Mouse (Mus musculus): ENCODE data around the gene Acot12. TPM values are rescaled to one million over a fixed set of nuclear protein-coding genes. Genes with fewer than 3 reads are reported as not detected.

Gene Acot12
- polyA plus RNA-seq, 1 experiment from 2014 or later, result not detected

DNA sequence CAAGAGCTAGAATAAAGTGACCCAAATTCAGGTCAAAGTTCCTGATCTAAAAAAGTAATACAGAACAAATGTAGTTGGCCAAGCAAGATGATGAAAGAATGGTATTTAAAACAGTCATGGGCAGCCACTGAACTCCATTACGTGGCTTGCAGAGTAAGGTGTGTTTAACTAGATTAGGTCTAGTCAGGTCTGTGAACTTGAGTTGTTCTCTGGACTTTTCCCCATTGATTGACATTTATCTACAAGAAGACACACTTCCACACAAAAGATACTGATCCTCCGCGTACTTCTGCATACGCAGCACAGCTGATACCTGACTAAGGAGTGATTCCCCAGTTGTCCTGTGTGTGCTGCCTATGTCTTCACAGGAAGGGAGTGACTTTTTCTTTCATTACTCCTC is 24.3 kb downstream of the Acot12 start:
- no peak overlapping the region for H3K4me3 ChIP-seq
- no peaks in the 10 kb centered on the region for H3K4me1 ChIP-seq
- H3K36me3 ChIP-seq (replicated peaks), result no peaks in the 10 kb centered on the region
- no peak for DNase-seq (ENCODE audit: extremely low spot score, low spot score)
- 94% methylated on average over 4 of the region's 4 CpGs for WGBS
- H3K9me3 ChIP-seq, result no peaks in the 10 kb centered on the region
- no peaks in the 10 kb centered on the region for H3K27me3 ChIP-seq (ENCODE audit: poor library complexity, severe bottlenecking)
- H3K27ac ChIP-seq, result no peak overlapping the region

DNA sequence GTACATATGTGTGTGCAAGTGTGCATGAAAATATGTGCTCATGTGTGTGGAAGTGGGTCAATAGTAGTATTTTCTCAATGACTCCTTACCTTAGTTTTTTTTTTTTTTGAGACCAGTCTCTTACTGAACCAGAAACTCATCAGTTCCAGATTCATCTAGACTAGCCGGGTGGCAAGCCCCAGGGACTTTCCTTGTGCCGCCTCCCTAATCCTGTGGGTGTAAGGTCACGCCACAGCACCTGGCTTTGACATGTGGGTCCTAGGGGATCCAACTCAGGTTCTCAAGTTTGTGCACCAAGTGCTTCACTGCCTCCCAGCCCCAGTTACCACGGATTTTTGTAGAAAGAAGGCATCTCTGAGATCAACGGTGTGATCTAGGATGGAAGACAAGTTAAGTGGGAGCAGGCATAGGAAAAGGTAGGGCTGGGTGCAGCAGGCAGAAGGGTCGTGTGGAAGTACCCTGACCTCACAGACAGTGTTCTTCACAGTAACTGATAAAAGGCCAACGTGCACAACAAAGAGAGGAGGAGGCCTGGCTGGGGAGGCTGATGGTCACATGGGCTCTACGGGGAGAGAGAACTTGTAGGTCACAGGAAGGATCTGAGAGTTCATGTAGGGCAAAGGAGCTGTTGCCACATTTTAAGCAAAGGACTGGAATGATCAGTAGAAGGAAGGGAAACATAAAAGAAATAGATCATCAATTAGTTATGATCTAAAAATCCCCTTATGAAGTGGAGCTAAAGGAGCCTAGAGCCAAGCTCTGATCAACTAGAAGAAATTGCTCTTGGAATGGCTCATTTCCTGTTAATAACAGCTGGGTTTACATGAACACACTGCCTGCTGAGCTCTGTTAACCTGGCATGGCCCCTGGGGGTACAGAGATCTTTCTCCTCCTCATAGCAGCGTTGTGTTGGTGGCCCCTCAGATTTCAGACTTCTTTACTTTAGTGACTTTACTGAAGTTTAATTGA is 27.7 kb downstream of the Acot12 start:
- DNase-seq (ENCODE audit: extremely low spot score, low spot score), result no peak
- WGBS, result 80% methylated on average over 9 of the region's 9 CpGs
- H3K27ac ChIP-seq, result no peak overlapping the region
- H3K4me3 ChIP-seq, result no peak overlapping the region
- no peaks in the 10 kb centered on the region for H3K27me3 ChIP-seq (ENCODE audit: poor library complexity, severe bottlenecking)
- no peaks in the 10 kb centered on the region for H3K9me3 ChIP-seq
- no peaks in the 10 kb centered on the region for H3K4me1 ChIP-seq
- H3K36me3 ChIP-seq (replicated peaks), result no peaks in the 10 kb centered on the region

DNA sequence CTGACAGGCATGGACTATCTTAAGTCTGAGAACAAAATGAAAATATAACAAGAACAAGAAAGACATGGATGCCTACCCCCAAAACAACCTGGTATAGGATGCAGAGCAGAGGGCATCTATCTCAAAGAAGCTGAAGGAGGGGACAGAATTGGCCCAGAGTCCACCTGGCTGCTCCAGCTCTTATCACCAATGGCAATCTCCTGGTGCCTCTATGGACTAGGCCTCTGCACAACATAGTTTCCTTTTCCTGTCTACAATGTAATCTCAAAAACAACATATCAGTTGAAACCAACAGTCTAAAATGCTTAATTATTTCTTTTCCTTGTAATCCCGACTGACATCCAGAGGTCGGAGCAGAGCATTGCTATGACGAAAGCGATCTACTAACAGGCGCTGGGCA is 36.8 kb downstream of the Acot12 start:
- H3K9me3 ChIP-seq, result no peaks in the 10 kb centered on the region
- no peaks in the 10 kb centered on the region for H3K27me3 ChIP-seq (ENCODE audit: poor library complexity, severe bottlenecking)
- H3K36me3 ChIP-seq (replicated peaks), result no peaks in the 10 kb centered on the region
- H3K4me3 ChIP-seq, result no peak overlapping the region
- WGBS, result 93% methylated on average over 5 of the region's 5 CpGs
- H3K4me1 ChIP-seq, result no peaks in the 10 kb centered on the region
- no peak overlapping the region for H3K27ac ChIP-seq
- no peak for DNase-seq (ENCODE audit: extremely low spot score, low spot score)

- H3K27ac ChIP-seq, result no peak overlapping the region
- no peaks in the 10 kb centered on the region for H3K27me3 ChIP-seq (ENCODE audit: poor library complexity, severe bottlenecking)
- H3K36me3 ChIP-seq (replicated peaks), result no peaks in the 10 kb centered on the region
- no peak overlapping the region for H3K4me3 ChIP-seq
- no peaks in the 10 kb centered on the region for H3K9me3 ChIP-seq
- no peaks in the 10 kb centered on the region for H3K4me1 ChIP-seq
- DNase-seq (ENCODE audit: extremely low spot score, low spot score), result no peak
These were observed 38.6 kb downstream of the Acot12 start for GRCm38 (mm10) chr13:91779892-91780291.

- Histone ChIP-seq H3K27me3 (ENCODE audit: poor library complexity, severe bottlenecking) (no peaks in the 10 kb centered on the region), H3K9me3 (no peaks in the 10 kb centered on the region), H3K4me1 (no peaks in the 10 kb centered on the region), H3K27ac (no peak overlapping the region), H3K4me3 (no peak overlapping the region), H3K36me3 (replicated peaks) (peaks cover 37% of the 10 kb centered on the region)
- WGBS, result 85% methylated on average over 1 of the region's 1 CpGs
- DNase-seq (ENCODE audit: extremely low spot score, low spot score), result no peak
These were observed 50.7 kb downstream of the Acot12 start for GRCm38 (mm10) chr13:91792035-91792434.

DNA sequence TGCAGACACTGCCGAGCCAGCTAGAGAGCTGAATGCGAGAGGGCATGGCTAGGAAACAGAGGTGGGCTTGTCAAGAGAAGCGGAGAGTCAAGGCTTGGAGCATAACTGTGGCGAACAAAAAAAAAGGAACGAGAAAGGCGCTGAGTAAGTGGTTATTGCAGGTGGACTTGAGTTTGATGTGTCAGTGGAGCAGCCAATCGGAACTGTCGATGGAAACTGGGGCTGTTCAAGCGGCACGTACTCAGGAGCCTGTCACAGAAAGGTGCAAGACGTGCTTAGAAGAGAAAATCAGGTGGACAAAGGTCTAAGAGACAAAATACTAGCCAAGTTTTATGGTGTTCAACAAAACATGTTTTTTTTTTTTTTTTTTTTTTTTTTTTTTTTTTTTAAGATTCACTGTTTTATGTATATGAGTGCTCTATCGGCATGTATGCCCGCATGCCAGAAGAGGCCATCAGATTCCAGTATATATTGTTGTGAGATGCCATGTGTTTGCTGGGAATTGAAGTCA is 53.7 kb downstream of the Acot12 start:
- DNase-seq (ENCODE audit: extremely low spot score, low spot score), result no peak
- H3K4me3 ChIP-seq, result no peak overlapping the region
- H3K9me3 ChIP-seq, result no peaks in the 10 kb centered on the region
- no peaks in the 10 kb centered on the region for H3K27me3 ChIP-seq (ENCODE audit: poor library complexity, severe bottlenecking)
- no peak overlapping the region for H3K27ac ChIP-seq
- 95% methylated on average over 13 of the region's 13 CpGs for WGBS
- H3K36me3 ChIP-seq (replicated peaks), result peaks cover 67% of the 10 kb centered on the region
- no peaks in the 10 kb centered on the region for H3K4me1 ChIP-seq

GRCm38 (mm10) chr13:91795593-91795992 is 54.3 kb downstream of the Acot12 start:
- Histone ChIP-seq H3K4me1 (no peaks in the 10 kb centered on the region), H3K36me3 (replicated peaks) (peaks cover 73% of the 10 kb centered on the region), H3K27me3 (ENCODE audit: poor library complexity, severe bottlenecking) (no peaks in the 10 kb centered on the region), H3K27ac (no peak overlapping the region), H3K9me3 (no peaks in the 10 kb centered on the region), H3K4me3 (no peak overlapping the region)
- WGBS, result 95% methylated on average over 10 of the region's 10 CpGs
- no peak for DNase-seq (ENCODE audit: extremely low spot score, low spot score)

- H3K9me3 ChIP-seq, result no peaks in the 10 kb centered on the region
- no peak overlapping the region for H3K27ac ChIP-seq
- H3K4me3 ChIP-seq, result no peak overlapping the region
- no peaks in the 10 kb centered on the region for H3K4me1 ChIP-seq
- peaks cover 77% of the 10 kb centered on the region for H3K36me3 ChIP-seq (replicated peaks)
- no peaks in the 10 kb centered on the region for H3K27me3 ChIP-seq (ENCODE audit: poor library complexity, severe bottlenecking)
- 91% methylated on average over 6 of the region's 6 CpGs for WGBS
- no peak for DNase-seq (ENCODE audit: extremely low spot score, low spot score)
These were observed 54.7 kb downstream of the Acot12 start for GRCm38 (mm10) chr13:91796003-91796402.

DNA sequence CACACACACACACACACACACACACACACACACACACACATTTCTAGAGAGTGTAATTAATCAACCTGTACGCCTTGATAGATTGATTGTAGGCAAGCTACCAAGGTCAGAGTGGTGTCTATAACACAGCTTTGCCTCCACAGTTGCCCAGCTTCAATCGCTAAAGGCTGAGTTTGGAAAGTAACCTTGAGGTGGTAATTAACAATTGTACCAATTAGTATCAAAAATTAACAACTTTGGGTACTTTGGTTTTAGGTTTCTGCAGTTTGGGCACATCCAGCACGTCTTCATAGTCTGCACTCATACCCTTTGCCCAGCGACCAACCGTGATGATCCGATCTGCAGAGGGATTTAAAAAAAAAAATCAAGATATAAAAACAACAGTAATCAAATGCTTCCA is 55.6 kb downstream of the Acot12 start:
- Histone ChIP-seq H3K4me3 (no peak overlapping the region), H3K9me3 (no peaks in the 10 kb centered on the region), H3K27ac (no peak overlapping the region), H3K27me3 (ENCODE audit: poor library complexity, severe bottlenecking) (no peaks in the 10 kb centered on the region), H3K4me1 (no peaks in the 10 kb centered on the region), H3K36me3 (replicated peaks) (peaks cover 86% of the 10 kb centered on the region)
- 95% methylated on average over 6 of the region's 6 CpGs for WGBS
- no peak for DNase-seq (ENCODE audit: extremely low spot score, low spot score)

DNA sequence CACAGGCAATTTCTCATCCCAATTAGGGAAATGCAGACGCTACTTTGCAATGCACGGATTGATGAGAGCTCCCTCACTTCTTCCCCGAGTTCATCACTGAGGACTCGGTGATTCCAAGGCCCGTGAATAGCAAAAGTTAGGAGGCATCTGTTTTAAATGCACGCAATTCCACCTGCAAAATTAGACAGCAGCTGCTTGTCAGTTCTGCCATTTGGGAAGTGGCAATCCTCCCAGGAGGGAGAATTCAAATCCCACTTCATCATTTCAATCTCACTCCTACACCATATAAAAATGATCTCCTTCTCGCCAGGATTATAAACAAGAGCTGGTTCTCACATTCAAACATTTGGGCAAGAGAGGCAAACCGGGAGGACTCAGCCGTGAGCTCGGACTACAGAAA is 56.1 kb downstream of the Acot12 start:
- WGBS, result 95% methylated on average over 10 of the region's 10 CpGs
- Histone ChIP-seq H3K27me3 (ENCODE audit: poor library complexity, severe bottlenecking) (no peaks in the 10 kb centered on the region), H3K36me3 (replicated peaks) (peaks cover 87% of the 10 kb centered on the region), H3K9me3 (no peaks in the 10 kb centered on the region), H3K4me1 (no peaks in the 10 kb centered on the region), H3K4me3 (no peak overlapping the region), H3K27ac (no peak overlapping the region)
- no peak for DNase-seq (ENCODE audit: extremely low spot score, low spot score)

- no peak for DNase-seq (ENCODE audit: extremely low spot score, low spot score)
- H3K4me3 ChIP-seq, result no peak overlapping the region
These were observed 60.4 kb downstream of the Acot12 start for GRCm38 (mm10) chr13:91801726-91802125.

GRCm38 (mm10) chr13:91807155-91807839 is 66.0 kb downstream of the Acot12 start, which contains the start of gene Zcchc9:
Zcchc9 (minus strand) TSS chr13:91807705.
- H3K36me3 ChIP-seq (replicated peaks), result peaks cover 20% of the 10 kb centered on the region
- under 1% methylated on average over 50 of the region's 50 CpGs for WGBS
- peak within 1 kb of the TSS; percentile 98 for H3K4me3 ChIP-seq
- H3K27me3 ChIP-seq (ENCODE audit: poor library complexity, severe bottlenecking), result no peaks in the 10 kb centered on the region
- no peaks in the 10 kb centered on the region for H3K9me3 ChIP-seq
- peak; percentile 88 for DNase-seq (ENCODE audit: extremely low spot score, low spot score)
- H3K4me1 ChIP-seq, result peaks cover 14% of the 10 kb centered on the region
- peak within 1 kb of the TSS; percentile 97 for H3K27ac ChIP-seq

More at GRCm38 (mm10) chr13:91801726-91802125, 60.4 kb downstream of the Acot12 start:
- Histone ChIP-seq H3K27me3 (ENCODE audit: poor library complexity, severe bottlenecking) (no peaks in the 10 kb centered on the region), H3K4me1 (peaks cover 5% of the 10 kb centered on the region), H3K36me3 (replicated peaks) (peaks cover 72% of the 10 kb centered on the region), H3K27ac (no peak overlapping the region), H3K9me3 (no peaks in the 10 kb centered on the region)
- WGBS, result 95% methylated on average over 5 of the region's 5 CpGs

Data from forebrain, embryonic 10.5 days (tissue).